Mouse (Mus musculus) neural tube, embryonic 15.5 days (tissue): ENCODE data around the gene Efna4. TPM values are rescaled to one million over a fixed set of nuclear protein-coding genes. Genes with fewer than 3 reads are reported as not detected.

ENCODE experiments used
- ATAC-seq: fragments of 200-750 bp; cut with Nextera tagmentation; 2 replicates; pipeline ENCODE4 v1.8.0; 2017; ENCODE audit warnings: mild to moderate bottlenecking, moderate TSS enrichment, moderate library complexity; ENCODE audit not compliant: low FRiP score
- H3K27ac ChIP-seq: fragments of 300-500 bp; sonication (generic); replicated peaks from 2 replicates; pipeline ENCODE4 v1.5.1; 2015; ENCODE audit warnings: mild to moderate bottlenecking, inconsistent platforms
- H3K27me3 ChIP-seq: fragments of 300-500 bp; sonication (generic); replicated peaks from 2 replicates; pipeline ENCODE4 v1.6.1; 2015; ENCODE audit warnings: inconsistent platforms
- H3K36me3 ChIP-seq: fragments of 300-500 bp; sonication (generic); 2 replicates; pipeline ENCODE4 v1.6.1; 2015; ENCODE audit warnings: inconsistent platforms
- H3K4me1 ChIP-seq: fragments of 300-500 bp; sonication (generic); 2 replicates; pipeline ENCODE4 v1.6.1; 2015; ENCODE audit warnings: inconsistent platforms
- H3K4me2 ChIP-seq: fragments of 300-500 bp; sonication (generic); 2 replicates; pipeline ENCODE4 v1.6.1; 2015; ENCODE audit warnings: inconsistent platforms, mild to moderate bottlenecking, moderate library complexity
- H3K4me3 ChIP-seq: fragments of 300-500 bp; sonication (generic); replicated peaks from 2 replicates; pipeline ENCODE4 v1.5.1; 2015; ENCODE audit warnings: mild to moderate bottlenecking, inconsistent platforms
- H3K9ac ChIP-seq: fragments of 300-500 bp; sonication (generic); replicated peaks from 2 replicates; pipeline ENCODE4 v1.6.1; 2015; ENCODE audit warnings: mild to moderate bottlenecking, inconsistent platforms
- H3K9me3 ChIP-seq: fragments of 300-500 bp; sonication (generic); replicated peaks from 2 replicates; pipeline ENCODE4 v1.6.1; 2016; ENCODE audit warnings: inconsistent platforms
- WGBS: fragments of 180-500 bp; shearing (Covaris S2); methylation state at CpG from one replicate; pipeline ENCODE4 v1.1.7; 2015; ENCODE audit warnings: mixed read lengths; 5-methylcytosine and 5-hydroxymethylcytosine counted together
- polyA plus RNA-seq: library from polyadenylated mRNA; unstranded; fragments of >200 nt; fragmentation: Nextera tagmentation; extraction: Ambion mirVana; gene quantifications from 2 replicates; pipeline ENCODE4 v1.2.1, GENCODE M21; 2015

The Efna4 gene
- polyA plus RNA-seq, 1 experiment from 2014 or later: 3.0 TPM

GRCm38 (mm10) chr3:89298908-89299307 is 38.9 kb downstream of the Efna4 start:
- no peaks in the 10 kb centered on the region for H3K9me3 ChIP-seq
- H3K36me3 ChIP-seq: no peaks in the 10 kb centered on the region
- H3K4me2 ChIP-seq: no peak overlapping the region
- 0 out of 2 replicates have a peak, but pooled peaks cover 4% of the 10 kb centered on the region for H3K27me3 ChIP-seq
- no peak overlapping the region for H3K27ac ChIP-seq
- no peak overlapping the region for H3K4me3 ChIP-seq
- H3K4me1 ChIP-seq: peaks cover 10% of the 10 kb centered on the region
- ATAC-seq: no peak
- no peak overlapping the region for H3K9ac ChIP-seq
- 78% methylated on average over 6 of the region's 6 CpGs for WGBS

DNA sequence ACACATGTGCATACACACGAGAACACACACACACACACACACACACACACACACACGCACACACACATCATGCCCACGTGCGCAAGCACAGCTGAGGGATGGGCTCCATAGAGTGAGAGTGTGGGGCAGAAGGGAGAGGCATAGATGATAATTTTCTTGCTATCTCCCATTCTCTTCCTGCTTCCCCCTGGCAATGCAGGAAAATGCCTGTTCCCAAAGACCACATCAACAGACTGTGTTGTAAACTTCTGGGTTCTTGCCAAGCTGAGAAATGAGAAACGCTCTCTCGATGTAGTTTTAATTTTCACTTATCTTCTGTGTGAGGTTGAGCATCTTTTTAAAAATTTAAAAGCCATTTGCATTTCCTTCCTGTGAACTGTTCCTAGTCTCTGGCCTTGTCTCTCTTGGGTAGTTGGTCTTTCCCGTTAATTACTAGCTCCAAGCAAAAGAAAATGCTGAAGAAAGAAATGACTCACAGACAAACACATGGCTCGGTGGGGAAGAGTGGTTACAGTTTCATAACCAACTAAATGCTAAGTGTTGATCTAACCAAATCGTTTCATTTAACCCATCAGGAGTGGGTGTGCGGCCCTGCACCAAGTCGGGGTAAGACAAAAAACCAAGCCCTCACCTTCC is 40.9 kb downstream of the Efna4 start:
- 0 out of 2 replicates have a peak, but pooled peaks have one; percentile 35 for ATAC-seq
- no peaks in the 10 kb centered on the region for H3K9me3 ChIP-seq

GRCm38 (mm10) chr3:89295685-89296230 is 42.1 kb downstream of the Efna4 start:
- no peak for ATAC-seq
- WGBS: 84% methylated on average over 8 of the region's 8 CpGs
- H3K4me2 ChIP-seq: no peak overlapping the region
- no peak overlapping the region for H3K4me3 ChIP-seq
- H3K27ac ChIP-seq: no peak overlapping the region
- no peaks in the 10 kb centered on the region for H3K9me3 ChIP-seq
- H3K27me3 ChIP-seq: 0 out of 2 replicates have a peak, but pooled peaks cover 4% of the 10 kb centered on the region
- no peaks in the 10 kb centered on the region for H3K36me3 ChIP-seq
- no peak overlapping the region for H3K9ac ChIP-seq
- H3K4me1 ChIP-seq: peaks cover 10% of the 10 kb centered on the region

More for the DNA sequence above, 40.9 kb downstream of the Efna4 start:
- Histone ChIP-seq H3K4me1 (peaks cover 10% of the 10 kb centered on the region), H3K27ac (peak overlapping the region; percentile 45; the same call in 1 of the 2 replicates), H3K9ac (no peak overlapping the region), H3K4me2 (no peak overlapping the region), H3K27me3 (0 out of 2 replicates have a peak, but pooled peaks cover 4% of the 10 kb centered on the region), H3K4me3 (no peak overlapping the region), H3K36me3 (no peaks in the 10 kb centered on the region)
- 70% methylated on average over 11 of the region's 11 CpGs for WGBS

- ATAC-seq: no peak
- no peaks in the 10 kb centered on the region; the same call in 1 of the 2 replicates for H3K4me1 ChIP-seq
- H3K4me3 ChIP-seq: no peak overlapping the region
- H3K9ac ChIP-seq: no peak overlapping the region
- H3K9me3 ChIP-seq: no peaks in the 10 kb centered on the region
- no peaks in the 10 kb centered on the region for H3K27me3 ChIP-seq
- no peak overlapping the region for H3K27ac ChIP-seq
- 75% methylated on average over 5 of the region's 5 CpGs for WGBS
- no peaks in the 10 kb centered on the region for H3K36me3 ChIP-seq
- no peak overlapping the region for H3K4me2 ChIP-seq
These were observed 43.6 kb downstream of the Efna4 start for GRCm38 (mm10) chr3:89294195-89294594.

GRCm38 (mm10) chr3:89293247-89293918 is 44.4 kb downstream of the Efna4 start:
- ATAC-seq: no peak
- no peaks in the 10 kb centered on the region; the same call in 1 of the 2 replicates for H3K4me1 ChIP-seq
- 95% methylated on average over 11 of the region's 11 CpGs for WGBS

DNA sequence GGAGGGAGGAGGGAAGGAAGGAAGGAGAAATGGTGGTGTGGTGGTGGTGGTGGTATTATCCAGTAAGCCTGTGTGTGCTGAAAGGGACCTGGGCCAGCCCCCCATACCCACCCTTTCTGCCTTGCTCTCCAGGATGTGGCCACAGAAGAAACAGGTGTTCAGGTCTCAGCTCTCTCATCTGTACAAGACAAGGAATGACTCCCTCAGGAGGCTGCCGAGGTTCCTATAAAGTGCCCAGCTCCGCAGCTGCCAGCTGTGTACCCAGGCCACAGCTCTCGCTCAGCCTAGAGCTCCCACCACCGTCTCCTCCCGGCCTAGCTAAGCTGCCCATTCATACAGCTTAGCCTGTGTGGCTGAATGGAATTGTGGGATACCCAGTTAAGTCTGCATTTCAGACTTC is 45.5 kb downstream of the Efna4 start:
- H3K4me2 ChIP-seq: no peak overlapping the region
- no peak for ATAC-seq
- 53% methylated on average over 5 of the region's 5 CpGs for WGBS
- no peak overlapping the region for H3K9ac ChIP-seq
- no peaks in the 10 kb centered on the region for H3K27me3 ChIP-seq
- H3K27ac ChIP-seq: no peak overlapping the region
- no peak overlapping the region for H3K4me3 ChIP-seq
- H3K36me3 ChIP-seq: no peaks in the 10 kb centered on the region
- no peaks in the 10 kb centered on the region for H3K9me3 ChIP-seq
- H3K4me1 ChIP-seq: no peaks in the 10 kb centered on the region; the same call in 1 of the 2 replicates

More at GRCm38 (mm10) chr3:89293247-89293918, 44.4 kb downstream of the Efna4 start:
- Histone ChIP-seq H3K9ac (no peak overlapping the region), H3K4me3 (no peak overlapping the region), H3K27ac (no peak overlapping the region), H3K4me2 (no peak overlapping the region), H3K36me3 (no peaks in the 10 kb centered on the region), H3K9me3 (no peaks in the 10 kb centered on the region), H3K27me3 (no peaks in the 10 kb centered on the region)

DNA sequence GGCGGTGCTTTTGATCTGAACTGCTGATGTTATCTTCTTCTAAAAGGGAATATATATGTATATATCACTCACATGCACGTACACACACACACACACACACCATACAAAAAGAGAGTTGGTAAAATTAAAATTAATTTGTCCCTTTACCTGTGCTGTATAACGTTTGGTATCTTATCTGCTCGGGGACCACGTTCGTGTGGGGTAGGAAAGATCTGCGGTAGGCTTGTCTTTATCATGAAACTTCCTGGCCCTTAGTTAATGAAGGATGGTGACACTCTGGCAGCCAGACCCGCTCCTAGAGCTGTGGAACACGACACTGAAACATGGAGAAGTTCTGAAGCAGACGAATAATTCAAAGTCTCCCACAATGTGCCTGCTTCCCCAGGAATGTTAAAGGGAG is 46.0 kb downstream of the Efna4 start:
- H3K27me3 ChIP-seq: no peaks in the 10 kb centered on the region
- no peaks in the 10 kb centered on the region for H3K36me3 ChIP-seq
- no peak overlapping the region for H3K27ac ChIP-seq
- H3K4me2 ChIP-seq: no peak overlapping the region
- H3K9me3 ChIP-seq: no peaks in the 10 kb centered on the region
- H3K4me1 ChIP-seq: no peaks in the 10 kb centered on the region
- no peak overlapping the region for H3K9ac ChIP-seq
- WGBS: 83% methylated on average over 10 of the region's 10 CpGs
- no peak overlapping the region for H3K4me3 ChIP-seq
- ATAC-seq: no peak

GRCm38 (mm10) chr3:89288503-89288928 is 49.3 kb downstream of the Efna4 start:
- no peaks in the 10 kb centered on the region for H3K4me1 ChIP-seq
- no peaks in the 10 kb centered on the region for H3K27me3 ChIP-seq
- no peak for ATAC-seq
- H3K4me2 ChIP-seq: no peak overlapping the region
- no peaks in the 10 kb centered on the region for H3K9me3 ChIP-seq
- 62% methylated on average over 7 of the region's 7 CpGs for WGBS
- no peak overlapping the region for H3K27ac ChIP-seq
- no peak overlapping the region for H3K4me3 ChIP-seq
- H3K36me3 ChIP-seq: no peaks in the 10 kb centered on the region
- no peak overlapping the region for H3K9ac ChIP-seq

GRCm38 (mm10) chr3:89287286-89287685 is 50.5 kb downstream of the Efna4 start:
- H3K4me2 ChIP-seq: no peak overlapping the region
- ATAC-seq: no peak
- H3K4me1 ChIP-seq: peaks cover 2% of the 10 kb centered on the region
- no peaks in the 10 kb centered on the region for H3K27me3 ChIP-seq
- WGBS: 70% methylated on average over 5 of the region's 5 CpGs
- H3K9ac ChIP-seq: no peak overlapping the region
- H3K36me3 ChIP-seq: no peaks in the 10 kb centered on the region
- H3K4me3 ChIP-seq: no peak overlapping the region
- no peak overlapping the region for H3K27ac ChIP-seq
- no peaks in the 10 kb centered on the region for H3K9me3 ChIP-seq

- Histone ChIP-seq H3K4me2 (no peak overlapping the region), H3K27ac (no peak overlapping the region), H3K9ac (no peak overlapping the region), H3K36me3 (no peaks in the 10 kb centered on the region), H3K27me3 (no peaks in the 10 kb centered on the region), H3K9me3 (no peaks in the 10 kb centered on the region), H3K4me3 (no peak overlapping the region), H3K4me1 (peaks cover 18% of the 10 kb centered on the region)
- 30% methylated on average over 2 of the region's 2 CpGs for WGBS
- ATAC-seq: no peak
These were observed 52.3 kb downstream of the Efna4 start for GRCm38 (mm10) chr3:89285526-89285925.

- no peaks in the 10 kb centered on the region for H3K9me3 ChIP-seq
- 96% methylated on average over 3 of the region's 3 CpGs for WGBS
- no peak overlapping the region for H3K27ac ChIP-seq
- H3K9ac ChIP-seq: no peak overlapping the region
- H3K4me3 ChIP-seq: no peak overlapping the region
- H3K4me1 ChIP-seq: peaks cover 31% of the 10 kb centered on the region
- no peaks in the 10 kb centered on the region for H3K27me3 ChIP-seq
- H3K36me3 ChIP-seq: no peaks in the 10 kb centered on the region
- H3K4me2 ChIP-seq: no peak overlapping the region
- no peak for ATAC-seq
These were observed 53.6 kb downstream of the Efna4 start for GRCm38 (mm10) chr3:89284261-89284660.
